Mouse (Mus musculus): ENCODE measurements around the gene Usp9x. TPM values are rescaled to one million over a fixed set of nuclear protein-coding genes. Genes with fewer than 3 reads are reported as not detected.
A peak's percentile ranks its signal among the peaks of the same experiment; 100 is the strongest.

Usp9x gene
- total and polyA plus RNA-seq, 3 experiments, result 89.3 to 328 (median 118) TPM

DNA sequence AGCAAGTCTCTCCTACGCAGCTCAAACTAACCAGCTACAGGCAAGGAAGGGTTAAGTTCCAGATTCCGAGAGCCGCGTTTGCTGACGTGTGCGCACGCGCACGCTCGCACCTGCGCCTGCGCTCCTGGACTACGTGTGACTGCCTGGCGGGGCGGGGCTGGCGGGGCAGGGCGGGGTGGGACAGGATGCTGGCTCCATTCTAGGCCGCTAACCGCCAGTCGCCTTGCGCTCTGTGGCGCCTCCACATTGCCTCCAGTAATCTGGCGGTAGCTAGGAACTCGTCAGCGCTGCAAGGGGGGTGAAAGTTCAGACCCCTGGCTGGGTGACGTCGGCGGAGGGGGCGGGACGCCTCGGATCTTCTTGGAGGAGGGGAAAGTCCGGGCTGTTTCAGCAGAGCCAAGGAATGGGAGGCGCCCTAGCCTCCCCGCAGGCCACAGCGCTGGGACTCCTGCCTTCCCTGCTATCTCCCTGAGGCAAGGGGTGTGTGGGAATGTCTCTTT, 29.6 kb upstream of the Usp9x start:
- peak; percentile 99 for DNase-seq (ENCODE audit: low read depth, low spot score)
- peak overlapping the region; percentile 65 to 85 for H3K4me3 ChIP-seq (ENCODE audit: control insufficient read depth in 1 of 2, insufficient read depth in 1 of 2, low read depth in 2 of 2, low read length in 2 of 2)
- no peak for TF ChIP-seq CHD1 (IDR thresholded peaks at IDR 0.05; ENCODE audit: low read depth, low read length)
- TF ChIP-seq HCFC1 (IDR thresholded peaks at IDR 0.05; ENCODE audit: low read depth, low read length), result peak; percentile 81
- TF ChIP-seq CTCF (IDR thresholded peaks at IDR 0.05 in 2 of 3, conservative IDR thresholded peaks at IDR 0.05 in 1 of 3; ENCODE audit: control insufficient read depth in 1 of 3, insufficient read depth in 1 of 3, low read depth in 2 of 3, low read length in 3 of 3, poor library complexity in 1 of 3, severe bottlenecking in 1 of 3), result no peak
- TF ChIP-seq ETS1 (IDR thresholded peaks at IDR 0.05; ENCODE audit: low read depth, low read length), result peak; percentile 73; the same call in 1 of the 2 replicates
- no peak for TF ChIP-seq E2F4 (IDR thresholded peaks at IDR 0.05; ENCODE audit: borderline replicate concordance, low read depth, low read length)
- no peak for TF ChIP-seq ZC3H11A (IDR thresholded peaks at IDR 0.05; ENCODE audit: low read depth, low read length)
- TF ChIP-seq MYC (IDR thresholded peaks at IDR 0.05; ENCODE audit: low read depth, low read length), result peak; percentile 38; the same call in 1 of the 2 replicates
- TF ChIP-seq GATA1 (IDR thresholded peaks at IDR 0.05; ENCODE audit: low read depth, low read length), result no peak
- peak; percentile 61 for TF ChIP-seq NELFE (IDR thresholded peaks at IDR 0.05; ENCODE audit: low read depth, low read length)
- TF ChIP-seq ZKSCAN1 (IDR thresholded peaks at IDR 0.05; ENCODE audit: low read depth, low read length), result no peak
- TF ChIP-seq MXI1 (IDR thresholded peaks at IDR 0.05; ENCODE audit: low read depth, low read length), result no peak; the same call in none of the 2 replicates
- peak; percentile 89 for TF ChIP-seq MAZ (IDR thresholded peaks at IDR 0.05; ENCODE audit: low read depth, low read length)
- peak; percentile 81 for TF ChIP-seq SIN3A (IDR thresholded peaks at IDR 0.05; ENCODE audit: low read length)
- no peak for TF ChIP-seq USF2 (IDR thresholded peaks at IDR 0.05; ENCODE audit: borderline replicate concordance in 1 of 2, insufficient read depth in 1 of 2, low read depth in 1 of 2, low read length in 2 of 2)
- TF ChIP-seq EP300 (IDR thresholded peaks at IDR 0.05; ENCODE audit: low read depth in 1 of 2, low read length in 2 of 2), result peak in 1 of 2 experiments; percentile 27; a peak in 1 of 4 replicates
- TF ChIP-seq TAL1 (IDR thresholded peaks at IDR 0.05; ENCODE audit: low read length), result 0 out of 2 replicates have a peak, but pooled peaks have one; percentile 21
- no peak for TF ChIP-seq MAFK (IDR thresholded peaks at IDR 0.05; ENCODE audit: borderline replicate concordance, low read depth, low read length)
- no peak for TF ChIP-seq MYB (IDR thresholded peaks at IDR 0.05; ENCODE audit: low read depth, low read length)
- TF ChIP-seq JUND (IDR thresholded peaks at IDR 0.05; ENCODE audit: low read depth, low read length), result no peak; the same call in 1 of the 2 replicates
- TF ChIP-seq MAX (IDR thresholded peaks at IDR 0.05; ENCODE audit: low read length), result 0 out of 2 replicates have a peak, but pooled peaks have one; percentile 27
- peak; percentile 31 for TF ChIP-seq ZMIZ1 (IDR thresholded peaks at IDR 0.05; ENCODE audit: low read depth, low read length)
- TF ChIP-seq BHLHE40 (IDR thresholded peaks at IDR 0.05; ENCODE audit: borderline replicate concordance, low read depth, low read length), result peak; percentile 46; the same call in 1 of the 2 replicates
- TF ChIP-seq KAT2A (conservative IDR thresholded peaks at IDR 0.05; ENCODE audit: low read depth, low read length), result no peak; the same call in 1 of the 2 replicates
- peak; percentile 67 for TF ChIP-seq TCF12 (IDR thresholded peaks at IDR 0.05; ENCODE audit: low read depth, low read length)
- TF ChIP-seq GABPA (IDR thresholded peaks at IDR 0.05; ENCODE audit: low read depth, low read length), result no peak
- 0 out of 2 replicates have a peak, but pooled peaks have one; percentile 46 for TF ChIP-seq UBTF (IDR thresholded peaks at IDR 0.05; ENCODE audit: borderline replicate concordance, insufficient read depth, low read depth, low read length)
- peak; percentile 97 for TF ChIP-seq NRF1 (IDR thresholded peaks at IDR 0.05; ENCODE audit: insufficient read depth, low read depth, low read length, poor library complexity, severe bottlenecking)
- no peak for TF ChIP-seq SMC3 (IDR thresholded peaks at IDR 0.05; ENCODE audit: low read depth, low read length)
- no peak; the same call in 1 of the 2 replicates for TF ChIP-seq ZNF384 (IDR thresholded peaks at IDR 0.05; ENCODE audit: low read depth, low read length)
- no peak for TF ChIP-seq POLR2AphosphoS2 (IDR thresholded peaks at IDR 0.05; ENCODE audit: low read length)
- no peak for TF ChIP-seq MEF2A (IDR thresholded peaks at IDR 0.05; ENCODE audit: extremely low read depth, insufficient replicate concordance, low read depth, low read length, poor library complexity, severe bottlenecking)
- TF ChIP-seq RAD21 (IDR thresholded peaks at IDR 0.05; ENCODE audit: low read depth, low read length), result no peak
- peak; percentile 55; the same call in 1 of the 2 replicates for TF ChIP-seq CHD2 (IDR thresholded peaks at IDR 0.05; ENCODE audit: low read length)
- TF ChIP-seq RCOR1 (IDR thresholded peaks at IDR 0.05; ENCODE audit: low read depth, low read length), result no peak
- TF ChIP-seq POLR2AphosphoS5 (IDR thresholded peaks at IDR 0.05; ENCODE audit: borderline replicate concordance, low read depth, low read length), result no peak
- TF ChIP-seq TBP (IDR thresholded peaks at IDR 0.05; ENCODE audit: low read depth, low read length), result peak; percentile 80; the same call in 1 of the 2 replicates

More for the DNA sequence above, 29.6 kb upstream of the Usp9x start:
- Histone ChIP-seq H3K9me3 (replicated peaks; ENCODE audit: insufficient read depth, low read length) (no peaks in the 10 kb centered on the region), H3K36me3 (ENCODE audit: control insufficient read depth in 1 of 2, insufficient read depth in 2 of 2, low read length in 2 of 2) (peaks cover 0 to 26% of the 10 kb centered on the region in 2 experiments; a peak in 2 of 4 replicates), H3K79me2 (ENCODE audit: control insufficient read depth, insufficient read depth, low read length, poor library complexity) (no peaks in the 10 kb centered on the region), H3K9ac (ENCODE audit: control insufficient read depth, low read depth, low read length, poor library complexity, severe bottlenecking) (peak overlapping the region; percentile 80), H3K4me1 (ENCODE audit: control insufficient read depth in 1 of 2, insufficient read depth in 2 of 2, low read length in 2 of 2) (peaks cover 9 to 24% of the 10 kb centered on the region in 2 experiments), H3K27ac (ENCODE audit: control insufficient read depth, low read depth, low read length) (peak overlapping the region; percentile 94), H3K27me3 (ENCODE audit: control insufficient read depth in 1 of 2, insufficient read depth in 2 of 2, low read length in 2 of 2) (no peaks in the 10 kb centered on the region)
